Mouse (Mus musculus): ENCODE measurements at regions not wholly inside any gene's neighbourhood (a gene's known extent, or its start where the extent isn't known, plus 50 kb on each side); places are given as distances from the start of the nearest gene placed in this dataset.

DNA sequence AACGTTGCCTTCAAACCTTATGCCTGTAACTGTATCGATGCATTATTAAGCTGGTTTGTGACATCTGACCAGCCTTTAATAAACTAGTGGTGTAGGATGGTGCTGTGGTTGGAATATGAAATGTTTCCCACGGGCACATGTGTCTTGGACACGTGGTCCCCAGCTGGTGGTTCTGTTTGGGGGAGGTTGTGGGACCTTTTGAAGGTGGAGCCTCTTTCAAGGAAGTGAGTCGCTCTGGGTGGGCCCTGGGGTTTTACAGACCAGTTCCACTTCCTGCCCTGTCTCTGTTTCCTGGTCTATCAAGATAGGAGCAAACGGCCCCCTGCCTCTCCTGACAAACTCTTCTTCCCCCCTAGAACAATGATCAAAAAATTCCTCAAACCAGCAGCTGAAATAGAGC lies 232.1 kb downstream of the Gadd45g start:
- Histone ChIP-seq H3K4me1 (ENCODE audit: control insufficient read depth in 1 of 2, insufficient read depth in 2 of 2, low read length in 2 of 2) (no peaks in the 10 kb centered on the region), H3K27me3 (ENCODE audit: control insufficient read depth in 1 of 2, insufficient read depth in 2 of 2, low read length in 2 of 2) (no peaks in the 10 kb centered on the region), H3K4me3 (ENCODE audit: control insufficient read depth in 1 of 2, insufficient read depth in 1 of 2, low read depth in 2 of 2, low read length in 2 of 2) (no peak overlapping the region), H3K9ac (ENCODE audit: control insufficient read depth, low read depth, low read length, poor library complexity, severe bottlenecking) (no peak overlapping the region), H3K36me3 (ENCODE audit: control insufficient read depth in 1 of 2, insufficient read depth in 2 of 2, low read length in 2 of 2) (no peaks in the 10 kb centered on the region), H3K79me2 (ENCODE audit: control insufficient read depth, insufficient read depth, low read length, poor library complexity) (no peaks in the 10 kb centered on the region), H3K27ac (ENCODE audit: control insufficient read depth, low read depth, low read length) (no peak overlapping the region), H3K9me3 (replicated peaks; ENCODE audit: insufficient read depth, low read length) (no peaks in the 10 kb centered on the region)
- TF ChIP-seq MYB (IDR thresholded peaks at IDR 0.05; ENCODE audit: low read depth, low read length) (no peak), USF1 (IDR thresholded peaks at IDR 0.05; ENCODE audit: low read depth, low read length) (no peak), RCOR1 (IDR thresholded peaks at IDR 0.05; ENCODE audit: low read depth, low read length) (no peak), JUND (IDR thresholded peaks at IDR 0.05; ENCODE audit: low read depth, low read length) (no peak), ZC3H11A (IDR thresholded peaks at IDR 0.05; ENCODE audit: low read depth, low read length) (no peak), USF2 (IDR thresholded peaks at IDR 0.05; ENCODE audit: borderline replicate concordance in 1 of 2, insufficient read depth in 1 of 2, low read depth in 1 of 2, low read length in 2 of 2) (no peak), GABPA (IDR thresholded peaks at IDR 0.05; ENCODE audit: low read depth, low read length) (no peak), TBP (IDR thresholded peaks at IDR 0.05; ENCODE audit: low read depth, low read length) (no peak), NELFE (IDR thresholded peaks at IDR 0.05; ENCODE audit: low read depth, low read length) (no peak)
- no peak for DNase-seq (ENCODE audit: low read depth, low spot score)

DNA sequence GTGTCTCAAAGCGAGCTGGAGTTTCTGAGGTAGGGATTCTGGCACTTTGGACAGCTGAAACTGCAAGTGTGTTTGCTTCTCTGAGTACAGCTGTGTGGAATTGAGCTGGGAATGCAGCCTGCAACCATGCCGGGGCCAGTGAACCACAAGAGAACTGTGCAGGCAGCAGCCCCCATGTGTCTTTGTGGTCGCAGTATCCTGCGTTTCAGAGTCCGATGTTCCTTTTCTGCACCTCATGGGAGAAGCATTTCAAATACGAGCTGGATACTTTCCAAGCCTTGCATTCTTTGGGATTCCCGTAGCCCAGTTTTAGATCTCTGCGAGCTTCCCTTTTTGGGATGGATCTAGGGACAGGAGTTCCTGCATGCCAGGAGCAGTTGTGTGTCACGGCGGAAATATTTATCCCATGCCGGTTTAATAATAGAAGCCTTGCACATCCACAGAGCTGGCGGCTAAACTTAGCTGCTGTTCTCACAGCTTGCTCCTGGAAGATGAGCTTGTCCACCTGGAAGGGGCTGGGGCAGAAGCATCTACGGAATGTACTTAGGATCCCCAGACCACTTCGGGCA lies 233.3 kb downstream of the Gadd45g start:
- Histone ChIP-seq H3K4me1 (ENCODE audit: control insufficient read depth in 1 of 2, insufficient read depth in 2 of 2, low read length in 2 of 2) (no peaks in the 10 kb centered on the region), H3K4me3 (ENCODE audit: control insufficient read depth in 1 of 2, insufficient read depth in 1 of 2, low read depth in 2 of 2, low read length in 2 of 2) (no peak overlapping the region), H3K9me3 (replicated peaks; ENCODE audit: insufficient read depth, low read length) (no peaks in the 10 kb centered on the region), H3K36me3 (ENCODE audit: control insufficient read depth in 1 of 2, insufficient read depth in 2 of 2, low read length in 2 of 2) (no peaks in the 10 kb centered on the region), H3K27ac (ENCODE audit: control insufficient read depth, low read depth, low read length) (no peak overlapping the region), H3K9ac (ENCODE audit: control insufficient read depth, low read depth, low read length, poor library complexity, severe bottlenecking) (no peak overlapping the region), H3K27me3 (ENCODE audit: control insufficient read depth in 1 of 2, insufficient read depth in 2 of 2, low read length in 2 of 2) (no peaks in the 10 kb centered on the region), H3K79me2 (ENCODE audit: control insufficient read depth, insufficient read depth, low read length, poor library complexity) (no peaks in the 10 kb centered on the region)
- DNase-seq (ENCODE audit: low read depth, low spot score) = no peak
- TF ChIP-seq RCOR1 (IDR thresholded peaks at IDR 0.05; ENCODE audit: low read depth, low read length) (no peak), CHD2 (IDR thresholded peaks at IDR 0.05; ENCODE audit: low read length) (no peak), KAT2A (conservative IDR thresholded peaks at IDR 0.05; ENCODE audit: low read depth, low read length) (no peak), GABPA (IDR thresholded peaks at IDR 0.05; ENCODE audit: low read depth, low read length) (no peak), MAX (IDR thresholded peaks at IDR 0.05; ENCODE audit: low read length) (no peak), UBTF (IDR thresholded peaks at IDR 0.05; ENCODE audit: borderline replicate concordance, insufficient read depth, low read depth, low read length) (no peak), NRF1 (IDR thresholded peaks at IDR 0.05; ENCODE audit: insufficient read depth, low read depth, low read length, poor library complexity, severe bottlenecking) (no peak), ZMIZ1 (IDR thresholded peaks at IDR 0.05; ENCODE audit: low read depth, low read length) (no peak), SMC3 (IDR thresholded peaks at IDR 0.05; ENCODE audit: low read depth, low read length) (no peak), USF1 (IDR thresholded peaks at IDR 0.05; ENCODE audit: low read depth, low read length) (no peak), POLR2AphosphoS5 (IDR thresholded peaks at IDR 0.05; ENCODE audit: borderline replicate concordance, low read depth, low read length) (no peak), MYB (IDR thresholded peaks at IDR 0.05; ENCODE audit: low read depth, low read length) (no peak)

All from MEL (cell line).